Mouse (Mus musculus): ENCODE measurements around the gene Sgk2.
"Not testable (repeated sequence)": the region's sequence is repeated elsewhere in the genome, so short reads cannot be mapped to it uniquely, and the experiment has no call there.

Gene Sgk2

DNA sequence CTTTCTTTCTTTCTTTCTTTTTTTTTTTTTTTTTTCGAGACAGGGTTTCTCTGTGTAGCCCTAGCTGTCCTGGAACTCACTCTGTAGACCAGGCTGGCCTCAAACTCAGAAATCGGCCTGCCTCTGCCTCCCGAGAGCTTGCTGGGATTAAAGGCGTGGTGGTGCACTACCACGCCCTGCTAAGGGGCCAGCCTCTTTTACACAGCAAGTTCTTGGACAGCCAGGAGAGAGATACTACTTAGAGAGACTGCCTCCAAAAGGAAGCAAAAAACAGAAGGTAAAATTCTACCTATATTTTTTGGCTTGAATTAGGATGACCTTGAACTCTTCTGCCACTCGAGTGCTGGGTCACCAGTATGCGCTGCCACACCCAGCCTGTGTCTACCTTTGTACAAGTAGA, 71.9 kb downstream of the Sgk2 start:
- DNase-seq (ENCODE audit: low read depth, low spot score) = not testable (repeated sequence)

DNA sequence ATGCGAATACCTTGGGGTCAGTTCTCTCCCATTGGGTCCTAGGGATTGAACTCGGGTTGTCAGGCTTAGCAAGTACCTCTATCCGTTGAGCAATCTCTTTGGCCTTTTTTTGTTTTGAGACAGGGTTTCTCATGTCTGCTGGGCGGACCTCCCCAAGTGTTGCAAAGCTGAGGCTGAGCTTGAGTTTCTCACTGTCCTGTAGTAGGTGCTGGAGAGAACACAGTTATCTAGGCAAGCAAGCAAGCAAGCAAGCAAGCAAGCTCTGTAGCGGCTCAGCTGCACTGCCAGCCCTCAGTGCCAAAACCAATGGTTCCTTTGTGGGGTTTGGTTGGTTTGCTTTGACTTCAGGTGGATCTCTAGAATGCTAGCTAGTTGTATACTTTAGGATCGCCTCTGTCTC, 73.5 kb downstream of the Sgk2 start:
- DNase-seq (ENCODE audit: low read depth, low spot score) = no peak

DNA sequence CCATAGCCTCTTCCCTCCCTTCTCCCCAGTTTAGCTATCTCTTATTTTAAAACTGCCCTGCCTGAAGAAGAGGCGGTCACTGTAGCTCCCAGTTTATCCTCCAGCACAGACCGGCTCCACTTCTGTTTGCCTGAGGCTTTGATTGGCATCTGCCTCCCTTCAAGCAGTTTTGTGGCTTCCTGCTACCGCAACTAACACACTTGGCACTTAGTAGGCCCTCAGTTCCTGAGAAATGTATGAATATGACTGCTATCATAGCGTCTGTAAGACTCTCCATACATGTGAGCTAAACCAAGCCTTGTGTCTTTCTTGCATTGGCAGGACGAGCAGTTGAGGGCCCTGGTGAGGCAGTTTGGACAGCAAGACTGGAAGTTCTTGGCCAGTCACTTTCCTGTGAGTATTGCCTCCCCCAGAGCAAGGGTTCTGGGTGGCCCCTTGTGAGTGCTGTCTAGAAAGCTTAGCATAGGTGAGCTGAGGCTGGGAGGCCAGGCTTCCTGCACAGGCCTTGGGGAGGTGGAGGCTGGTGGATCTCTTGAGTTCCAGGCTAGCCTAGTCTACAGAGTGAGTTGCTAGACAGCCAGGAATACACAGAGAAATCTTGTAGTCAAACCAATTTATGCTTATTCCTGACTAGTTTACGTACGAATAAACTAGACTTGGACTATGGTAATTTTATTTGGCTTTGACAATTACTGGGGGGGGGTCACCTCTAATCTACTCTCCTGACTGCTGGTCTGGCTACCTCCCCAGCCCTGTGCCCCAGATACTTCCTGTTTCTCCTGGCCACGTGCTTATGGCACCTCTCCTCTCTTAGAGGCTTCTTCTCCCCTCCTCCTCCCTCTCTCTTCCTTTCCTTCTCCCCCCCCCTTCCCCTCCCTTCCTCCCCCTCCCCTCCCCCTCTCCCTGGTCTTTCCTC, 74.3 kb downstream of the Sgk2 start:
- no peak for DNase-seq (ENCODE audit: low read depth, low spot score)

DNA sequence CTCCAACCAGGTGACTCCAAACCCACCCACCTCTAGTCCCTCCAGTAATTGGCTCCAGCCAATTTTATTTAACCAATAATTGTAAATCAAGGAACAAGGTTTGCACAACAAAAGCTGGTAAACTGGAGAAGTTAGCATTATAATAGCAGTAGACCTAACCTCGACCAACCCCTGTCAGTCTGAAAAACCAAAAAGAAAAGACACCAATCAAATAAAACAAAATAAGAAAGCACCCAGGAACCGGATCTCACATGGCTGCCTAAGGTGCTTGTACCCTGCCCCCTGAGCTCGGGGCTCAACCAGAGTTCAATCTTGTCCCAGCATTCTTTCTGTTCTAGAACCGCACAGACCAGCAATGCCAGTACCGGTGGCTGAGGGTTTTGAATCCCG, 75.0 kb downstream of the Sgk2 start:
- DNase-seq (ENCODE audit: low read depth, low spot score) = no peak

All from mesoderm, embryonic 11.5 days (tissue).